Mouse (Mus musculus): ENCODE measurements around the gene Neurl1b. TPM values are rescaled to one million over a fixed set of nuclear protein-coding genes. Genes with fewer than 3 reads are reported as not detected.
A peak's percentile ranks its signal among the peaks of the same experiment; 100 is the strongest.

The Neurl1b gene
- total RNA-seq, 1 experiment from 2014 or later = 0.12 TPM

DNA sequence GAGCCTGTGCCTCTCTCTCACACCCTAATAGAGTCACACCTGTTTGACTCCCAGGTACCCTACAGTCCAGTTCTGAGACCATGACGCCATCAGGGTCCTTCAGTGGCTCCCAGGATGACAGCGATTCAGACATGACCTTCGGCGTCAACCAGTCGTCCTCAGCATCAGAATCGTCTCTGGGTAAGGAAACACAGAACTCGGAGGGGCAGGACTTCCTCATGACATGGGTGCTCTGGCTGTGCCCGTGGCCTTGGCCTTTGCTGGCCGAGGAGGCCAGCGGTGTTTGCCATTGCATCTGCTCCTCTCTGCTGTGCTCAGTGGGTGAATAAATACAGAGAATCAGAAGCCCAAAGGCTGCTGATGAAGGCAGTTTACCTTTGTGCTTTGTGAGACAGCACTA is 26.4 kb downstream of the Neurl1b start:
- no peak for ATAC-seq (ENCODE audit: extremely low read depth, insufficient number of reproducible peaks, low FRiP score, poor library complexity, severe bottlenecking)

DNA sequence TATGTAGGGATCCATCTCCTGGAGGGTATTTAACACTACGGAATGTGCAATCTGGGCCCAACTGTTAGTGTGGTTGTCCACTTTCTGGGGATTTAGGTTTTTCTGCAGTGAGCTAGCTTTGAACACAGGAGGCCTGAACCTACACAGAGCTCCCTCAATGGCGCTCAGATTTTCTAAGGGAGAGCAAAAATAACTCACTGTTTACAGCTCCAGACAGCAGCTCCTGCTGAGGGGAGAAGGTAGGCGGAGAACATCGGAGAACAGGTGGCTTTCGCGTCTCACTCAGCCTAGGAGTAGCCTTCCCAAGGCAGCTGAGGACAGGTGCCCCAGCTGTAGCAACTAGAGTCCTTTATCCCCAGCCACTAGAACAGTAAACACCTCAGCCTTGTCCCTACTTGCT is 27.6 kb downstream of the Neurl1b start:
- no peak for ATAC-seq (ENCODE audit: extremely low read depth, insufficient number of reproducible peaks, low FRiP score, poor library complexity, severe bottlenecking)

DNA sequence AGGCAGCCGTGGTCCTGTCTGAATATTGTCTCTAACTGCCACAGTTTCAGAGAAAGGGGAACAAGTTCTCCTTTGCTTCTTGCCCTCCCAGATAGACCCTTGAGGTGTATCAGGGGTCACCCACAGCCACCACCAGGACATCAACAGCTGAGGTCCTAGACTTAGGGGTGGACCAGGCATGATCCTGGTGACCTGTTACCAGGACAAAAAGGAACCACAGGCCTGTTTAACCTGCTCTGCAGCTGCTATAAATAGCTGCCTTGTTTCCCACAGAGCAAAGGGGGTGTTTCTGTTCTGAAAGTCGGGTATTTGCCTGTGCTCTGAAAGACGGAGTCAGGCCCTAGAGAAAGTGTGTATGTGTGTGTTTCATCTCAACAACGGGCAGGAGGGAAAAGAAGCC is 29.2 kb downstream of the Neurl1b start:
- ATAC-seq (ENCODE audit: extremely low read depth, insufficient number of reproducible peaks, low FRiP score, poor library complexity, severe bottlenecking) = no peak

DNA sequence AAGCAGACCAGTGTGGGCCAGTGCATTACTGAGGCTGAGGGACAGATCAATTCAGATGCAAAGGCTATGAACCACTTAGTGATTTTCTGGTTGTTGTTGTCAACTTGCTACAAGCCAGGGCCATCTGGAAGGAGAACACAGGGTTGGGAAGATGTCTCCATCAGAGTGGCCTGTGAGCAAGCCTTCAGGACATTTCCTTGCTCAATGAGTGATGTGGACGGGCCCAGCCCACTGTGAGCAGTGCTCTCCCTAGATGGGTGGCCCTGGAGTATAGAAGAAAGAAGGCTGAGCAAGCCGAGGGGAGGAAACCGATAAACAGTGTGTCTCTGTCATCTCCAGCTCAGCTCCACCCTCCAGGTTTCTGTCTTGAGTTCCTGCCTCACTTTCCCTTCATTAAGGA is 34.8 kb downstream of the Neurl1b start:
- ATAC-seq (ENCODE audit: extremely low read depth, insufficient number of reproducible peaks, low FRiP score, poor library complexity, severe bottlenecking) = no peak

DNA sequence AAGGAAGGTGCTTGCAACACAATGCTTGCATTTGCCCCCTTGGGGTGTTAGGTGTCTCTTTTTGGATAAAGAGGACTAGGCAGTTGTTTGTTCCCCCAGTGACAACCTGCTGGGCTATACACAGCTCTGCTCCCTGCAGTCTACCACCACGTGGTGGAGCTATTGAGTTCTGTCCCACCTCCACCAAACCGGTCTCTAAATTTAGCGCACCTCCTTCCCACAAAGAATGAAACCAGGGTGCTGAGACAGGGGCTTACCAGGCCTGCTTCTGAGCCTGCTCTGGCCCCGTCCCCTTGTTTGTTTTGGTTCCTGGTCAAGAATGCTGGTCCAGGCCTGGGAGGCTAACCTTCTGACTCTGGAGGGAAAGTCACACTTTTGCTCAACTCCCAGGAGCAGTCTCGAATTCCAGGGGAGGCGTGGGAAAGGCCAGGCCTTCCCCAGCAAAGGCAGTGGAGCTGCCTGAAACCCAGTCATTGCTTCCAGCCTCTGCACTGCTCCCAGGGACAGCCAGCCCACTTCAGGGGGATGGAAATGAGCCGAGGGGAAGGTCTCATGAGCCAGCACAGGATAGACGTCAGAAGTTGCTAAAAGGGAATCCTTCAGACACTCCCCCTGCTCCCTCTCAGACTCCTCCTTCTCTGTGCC is 37.1 kb downstream of the Neurl1b start:
- peak; percentile 34; the same call in 1 of the 2 replicates for ATAC-seq (ENCODE audit: extremely low read depth, insufficient number of reproducible peaks, low FRiP score, poor library complexity, severe bottlenecking)

DNA sequence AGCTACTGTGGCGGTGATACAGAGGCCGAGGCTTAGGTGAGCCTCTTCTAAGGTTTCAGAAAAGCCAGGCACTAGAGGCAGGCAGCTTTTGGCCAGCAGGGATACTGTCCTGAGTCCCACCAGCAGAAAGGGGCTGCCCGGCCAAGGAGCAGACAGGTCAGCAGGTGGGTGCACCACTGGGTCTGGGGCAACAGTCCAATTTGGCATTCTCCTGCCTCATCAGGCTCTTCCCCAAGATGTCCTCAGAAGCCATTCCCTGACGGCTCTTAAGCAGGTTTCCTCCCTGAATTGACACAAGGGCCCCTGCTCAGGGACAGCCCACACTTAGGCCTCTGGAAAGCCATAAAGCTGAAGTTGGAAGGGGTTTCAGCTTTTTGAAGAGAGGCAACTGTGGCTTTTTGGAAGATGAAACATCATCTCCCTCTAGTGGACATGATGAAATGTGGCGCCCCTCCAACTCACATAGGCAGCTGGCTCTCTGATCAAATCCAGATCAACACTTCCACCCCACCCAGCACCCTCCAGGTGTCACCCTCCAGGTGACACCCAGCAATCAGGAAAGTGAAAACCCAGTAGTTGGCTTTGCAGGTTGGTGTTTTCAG is 37.8 kb downstream of the Neurl1b start:
- ATAC-seq (ENCODE audit: extremely low read depth, insufficient number of reproducible peaks, low FRiP score, poor library complexity, severe bottlenecking) = no peak

DNA sequence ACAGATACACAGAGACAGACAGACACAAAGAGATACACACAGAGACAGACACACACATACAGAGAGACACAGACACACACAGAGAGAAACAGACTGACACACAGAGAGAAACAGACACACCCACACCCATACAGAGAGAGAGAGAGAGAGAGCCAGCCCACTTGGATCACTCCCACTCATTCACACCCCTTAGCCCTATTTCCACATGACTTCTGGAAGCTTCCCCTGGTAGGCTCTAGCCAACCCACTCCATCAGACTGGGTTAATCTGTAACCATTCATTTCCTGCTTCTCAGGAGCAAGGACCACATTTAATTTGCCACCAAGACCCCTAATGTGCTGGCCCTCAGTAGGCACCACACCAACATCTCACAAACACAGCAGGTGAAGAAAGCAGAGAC is 42.9 kb downstream of the Neurl1b start:
- ATAC-seq (ENCODE audit: extremely low read depth, insufficient number of reproducible peaks, low FRiP score, poor library complexity, severe bottlenecking) = no peak

DNA sequence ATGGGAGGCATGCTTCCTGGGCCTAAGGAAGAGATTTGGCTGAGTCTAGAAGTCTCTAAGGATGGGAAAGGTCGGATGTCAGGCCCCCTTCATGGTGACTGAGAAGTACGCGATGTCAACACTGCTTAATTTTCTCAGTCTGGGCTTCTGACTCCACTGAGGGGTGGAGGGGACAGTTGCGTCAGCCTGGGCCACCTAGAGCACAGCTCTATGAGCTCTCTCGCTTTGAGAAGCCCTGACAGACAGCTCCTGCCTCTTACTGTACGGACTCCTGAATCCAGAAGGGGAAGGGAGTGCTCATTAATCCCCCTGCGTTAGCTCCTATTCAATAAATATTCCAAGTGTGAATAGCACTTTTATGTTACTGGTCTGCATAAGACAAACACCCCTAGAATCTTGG is 43.4 kb downstream of the Neurl1b start:
- no peak for ATAC-seq (ENCODE audit: extremely low read depth, insufficient number of reproducible peaks, low FRiP score, poor library complexity, severe bottlenecking)

DNA sequence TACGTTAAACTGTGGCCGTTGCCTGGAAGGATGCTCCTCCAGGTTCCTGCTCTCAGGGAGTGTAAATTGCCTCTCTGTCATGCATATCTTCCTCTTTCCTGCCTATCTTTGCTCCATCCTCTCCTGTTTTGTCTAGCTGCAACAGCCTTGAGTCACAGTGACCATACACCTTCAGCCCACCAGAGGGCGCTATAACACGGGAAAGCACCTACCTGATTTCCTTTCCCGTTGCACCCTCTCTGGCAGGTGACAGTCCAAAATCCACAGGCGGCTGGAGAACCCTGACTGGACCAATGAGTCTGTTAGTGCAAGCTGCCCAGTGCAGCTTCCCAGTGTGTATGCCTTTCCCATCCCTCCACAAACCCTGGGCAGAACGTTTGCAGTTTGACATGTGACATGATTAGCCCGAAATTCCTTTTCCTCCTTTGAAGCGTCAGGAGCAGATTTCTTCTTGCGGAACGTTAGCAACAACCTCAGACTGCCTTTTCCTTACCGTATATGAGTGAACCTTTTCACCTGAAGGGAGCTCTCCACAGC is 48.1 kb downstream of the Neurl1b start:
- ATAC-seq (ENCODE audit: extremely low read depth, insufficient number of reproducible peaks, low FRiP score, poor library complexity, severe bottlenecking) = peak; percentile 61

DNA sequence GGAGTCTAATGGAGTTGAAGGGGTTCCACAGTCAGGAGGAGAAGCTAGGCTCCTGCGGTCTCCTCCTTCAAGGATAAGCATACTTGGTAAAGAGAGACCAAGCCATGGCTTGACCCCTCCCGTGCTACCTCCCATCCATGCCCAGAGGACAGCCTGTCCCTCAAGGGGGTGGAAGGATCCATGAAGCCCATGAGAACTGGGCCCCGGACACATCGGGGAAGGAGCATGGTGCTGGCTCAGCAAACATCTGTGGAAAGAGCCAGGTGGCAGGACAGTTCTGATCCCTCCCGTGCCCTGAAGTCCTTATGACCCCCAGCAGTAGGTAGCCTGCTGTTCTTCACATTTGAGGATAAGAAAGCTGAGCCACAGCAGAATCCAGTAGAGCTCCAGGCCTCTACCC is 48.8 kb downstream of the Neurl1b start:
- no peak for ATAC-seq (ENCODE audit: extremely low read depth, insufficient number of reproducible peaks, low FRiP score, poor library complexity, severe bottlenecking)

DNA sequence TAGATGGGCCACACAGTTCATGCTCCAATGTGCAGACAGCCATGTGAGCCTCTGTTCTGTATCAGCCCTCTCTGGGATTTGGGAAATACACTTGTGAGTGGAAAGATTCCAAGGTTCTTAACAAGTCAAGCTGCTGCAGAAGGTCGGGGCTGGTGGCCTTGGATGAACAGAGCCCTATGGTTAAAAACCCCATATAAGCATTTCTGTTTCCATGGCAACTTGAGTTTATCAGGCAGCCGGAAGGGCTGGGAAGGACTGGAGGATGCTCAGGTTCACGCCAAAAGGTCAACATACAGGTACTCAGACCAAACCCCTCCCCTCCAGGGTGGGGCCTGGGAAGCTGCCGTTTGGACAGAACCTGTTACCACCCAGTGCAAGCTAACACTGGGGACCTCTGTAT is 49.4 kb downstream of the Neurl1b start:
- ATAC-seq (ENCODE audit: extremely low read depth, insufficient number of reproducible peaks, low FRiP score, poor library complexity, severe bottlenecking) = no peak

DNA sequence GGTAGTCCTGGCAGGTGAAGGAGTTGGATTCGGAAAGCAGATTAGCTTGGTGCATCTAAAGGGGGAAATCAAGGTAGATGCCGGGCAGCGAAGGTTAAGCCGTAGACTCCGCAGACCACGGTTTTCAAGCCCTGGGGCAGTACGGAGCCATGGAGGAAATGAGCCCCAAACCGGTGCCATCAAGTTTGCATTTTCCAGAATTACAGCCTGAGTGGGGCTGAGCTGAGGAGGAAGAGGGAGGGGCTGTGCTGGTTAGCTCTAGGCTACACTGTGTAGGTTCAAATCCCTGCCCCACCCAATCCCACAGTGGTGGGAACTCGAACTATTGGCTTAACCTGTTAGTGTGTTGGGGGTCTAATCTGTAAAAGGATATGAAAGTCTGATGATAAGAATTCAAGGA is 49.9 kb downstream of the Neurl1b start:
- ATAC-seq (ENCODE audit: extremely low read depth, insufficient number of reproducible peaks, low FRiP score, poor library complexity, severe bottlenecking) = no peak

DNA sequence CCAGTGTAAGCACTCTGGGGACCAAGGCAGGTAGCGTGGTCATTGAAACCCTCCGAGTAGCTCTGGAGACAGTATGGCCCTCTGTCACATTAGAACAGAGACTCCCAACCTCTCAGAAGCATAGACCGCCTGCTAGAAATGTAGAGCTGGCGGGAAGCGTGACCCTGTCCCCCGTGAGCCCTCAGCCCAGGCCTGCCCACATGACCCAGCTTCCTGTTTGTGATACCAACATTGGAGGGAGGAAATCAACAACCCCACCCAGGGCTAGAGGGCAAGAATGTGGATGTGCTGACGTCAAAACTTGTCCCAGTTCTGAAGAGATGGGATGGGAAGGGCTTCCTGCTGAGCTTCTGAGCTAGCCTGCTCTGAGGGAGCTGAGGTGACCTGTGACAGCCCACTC is 50.3 kb downstream of the Neurl1b start:
- no peak for ATAC-seq (ENCODE audit: extremely low read depth, insufficient number of reproducible peaks, low FRiP score, poor library complexity, severe bottlenecking)

DNA sequence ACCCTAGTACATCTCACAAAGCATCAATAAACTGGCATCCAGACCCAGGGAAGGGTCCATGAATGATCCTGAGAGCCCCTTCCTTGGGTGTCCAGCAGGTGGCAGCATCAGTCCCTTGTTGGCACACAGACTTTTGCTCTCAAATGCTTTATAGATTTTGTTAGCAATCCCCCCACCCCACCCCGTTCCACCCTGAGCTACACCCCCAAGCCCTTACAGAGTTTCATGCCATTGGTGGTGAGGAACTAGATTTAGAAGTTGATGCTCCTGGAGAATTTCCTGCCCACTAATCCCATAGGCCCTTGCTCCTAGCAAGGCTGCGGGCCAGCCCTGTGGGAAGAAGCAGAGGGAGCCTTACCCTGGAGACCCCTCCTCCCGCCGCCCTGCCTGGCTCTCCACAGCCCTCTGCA is 52.1 kb downstream of the Neurl1b start:
- peak; percentile 54; the same call in 1 of the 2 replicates for ATAC-seq (ENCODE audit: extremely low read depth, insufficient number of reproducible peaks, low FRiP score, poor library complexity, severe bottlenecking)

DNA sequence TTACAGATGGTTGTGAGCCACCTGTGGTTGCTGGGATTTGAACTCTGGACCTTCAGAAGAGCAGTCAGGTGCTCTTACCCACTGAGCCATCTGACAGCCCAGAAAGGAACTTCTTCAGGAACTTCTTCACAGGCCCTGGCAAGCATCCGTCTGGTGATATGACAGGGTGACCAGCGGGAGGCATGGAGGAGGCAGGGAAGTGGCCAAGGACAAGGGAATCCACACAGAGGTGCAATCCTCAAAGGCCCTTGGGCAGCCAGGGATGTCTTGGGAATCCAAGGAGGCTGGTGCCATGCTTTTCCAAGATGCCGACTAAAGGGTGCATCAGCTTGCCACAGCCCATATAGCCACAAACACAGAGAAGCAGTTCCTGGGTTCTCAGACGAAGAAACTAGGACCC is 53.0 kb downstream of the Neurl1b start:
- no peak for ATAC-seq (ENCODE audit: extremely low read depth, insufficient number of reproducible peaks, low FRiP score, poor library complexity, severe bottlenecking)

DNA sequence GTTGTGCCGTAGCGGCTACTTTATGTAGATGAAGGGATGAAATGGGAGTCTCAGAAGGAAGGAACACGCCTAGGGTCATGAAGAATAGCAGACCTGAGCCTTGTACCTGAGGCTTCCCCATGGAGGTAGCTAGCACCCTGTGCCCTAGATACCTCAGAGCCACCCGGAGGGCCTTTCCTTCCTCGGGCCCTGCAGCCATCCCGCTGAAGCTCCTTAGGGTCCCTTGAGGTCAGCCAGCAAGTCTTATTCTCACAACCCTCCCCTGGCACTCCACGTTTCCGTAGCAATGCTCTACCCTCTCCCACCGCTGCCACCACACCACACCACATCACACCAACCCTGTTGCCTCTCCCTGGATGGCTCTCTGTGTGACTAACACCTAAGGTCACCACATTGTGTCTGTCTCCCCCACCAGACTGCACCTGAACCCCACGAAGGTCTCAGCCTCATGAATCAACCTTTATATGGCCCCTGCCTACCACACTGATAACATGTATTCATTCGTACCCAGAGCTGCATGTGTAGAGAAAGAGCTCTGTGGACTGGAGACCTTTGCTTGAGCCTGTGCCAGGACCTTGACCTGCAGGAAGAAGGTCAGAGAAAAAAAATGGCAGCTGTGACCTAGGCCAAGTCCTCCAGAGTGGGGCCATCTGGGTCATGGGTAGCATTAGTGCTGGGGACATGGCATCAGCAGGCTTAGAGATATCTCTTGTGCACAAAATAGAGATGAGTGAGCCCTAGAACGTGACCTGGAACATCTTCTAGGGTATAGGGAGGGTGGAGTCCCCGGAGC is 53.7 kb downstream of the Neurl1b start:
- no peak for ATAC-seq (ENCODE audit: extremely low read depth, insufficient number of reproducible peaks, low FRiP score, poor library complexity, severe bottlenecking)

DNA sequence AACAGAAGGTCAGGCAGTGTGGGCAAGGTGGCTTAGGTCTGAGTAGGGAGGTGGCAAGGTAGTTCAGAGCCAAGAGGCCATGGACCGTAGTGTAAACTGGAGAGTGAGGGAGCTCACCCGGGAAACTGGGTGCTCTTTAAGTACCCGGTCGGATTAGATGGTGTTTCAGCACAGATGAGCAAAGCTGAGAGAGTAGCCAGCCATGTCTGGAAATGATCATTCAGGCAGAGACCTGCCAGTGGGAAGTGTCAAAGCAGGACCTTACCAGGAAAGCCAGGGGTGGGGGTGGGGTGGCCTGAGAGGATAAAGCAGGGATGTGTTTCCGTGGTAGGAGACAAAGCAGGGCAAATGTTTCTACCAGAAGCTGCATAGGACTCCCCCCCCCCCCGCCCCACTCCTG is 62.2 kb downstream of the Neurl1b start:
- ATAC-seq (ENCODE audit: extremely low read depth, insufficient number of reproducible peaks, low FRiP score, poor library complexity, severe bottlenecking) = no peak

DNA sequence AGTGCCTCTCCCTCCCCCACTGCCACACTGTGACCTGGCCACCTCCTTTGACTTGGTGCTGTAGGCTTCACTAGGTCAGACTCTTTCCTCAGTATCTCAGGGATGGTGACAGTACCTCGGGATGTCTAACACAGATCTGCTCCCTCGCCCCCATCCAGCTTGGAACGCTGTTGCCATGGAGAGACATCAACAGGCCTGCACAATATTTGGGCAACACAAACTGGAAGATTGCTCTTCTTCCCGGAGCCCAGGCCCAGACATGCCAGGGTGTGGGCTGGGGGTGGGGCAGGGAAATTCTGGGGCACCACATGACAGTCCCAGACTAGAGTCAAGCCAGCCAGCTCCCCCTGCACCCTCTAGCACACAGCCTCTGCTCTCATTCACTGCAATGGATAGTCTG is 64.0 kb downstream of the Neurl1b start:
- no peak for ATAC-seq (ENCODE audit: extremely low read depth, insufficient number of reproducible peaks, low FRiP score, poor library complexity, severe bottlenecking)

DNA sequence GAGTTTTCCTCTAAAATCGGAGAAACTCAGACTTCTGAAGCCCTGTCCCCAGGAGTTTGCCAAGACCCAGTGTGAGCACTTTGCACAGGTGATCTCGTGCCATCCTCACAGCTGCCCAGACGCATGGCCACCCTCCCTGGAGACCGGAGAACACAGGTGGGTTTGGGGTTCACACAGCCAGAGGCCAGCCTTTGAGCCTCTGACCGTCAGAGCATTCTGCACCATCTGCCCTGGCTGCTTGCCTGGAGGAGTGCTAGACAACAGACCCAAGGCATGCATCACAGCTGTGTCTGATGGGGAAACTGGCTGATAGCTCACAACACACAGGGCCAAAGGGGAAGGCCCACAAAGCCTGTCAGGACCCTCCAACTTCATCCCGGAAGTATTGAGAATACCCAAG is 65.0 kb downstream of the Neurl1b start:
- ATAC-seq (ENCODE audit: extremely low read depth, insufficient number of reproducible peaks, low FRiP score, poor library complexity, severe bottlenecking) = no peak

DNA sequence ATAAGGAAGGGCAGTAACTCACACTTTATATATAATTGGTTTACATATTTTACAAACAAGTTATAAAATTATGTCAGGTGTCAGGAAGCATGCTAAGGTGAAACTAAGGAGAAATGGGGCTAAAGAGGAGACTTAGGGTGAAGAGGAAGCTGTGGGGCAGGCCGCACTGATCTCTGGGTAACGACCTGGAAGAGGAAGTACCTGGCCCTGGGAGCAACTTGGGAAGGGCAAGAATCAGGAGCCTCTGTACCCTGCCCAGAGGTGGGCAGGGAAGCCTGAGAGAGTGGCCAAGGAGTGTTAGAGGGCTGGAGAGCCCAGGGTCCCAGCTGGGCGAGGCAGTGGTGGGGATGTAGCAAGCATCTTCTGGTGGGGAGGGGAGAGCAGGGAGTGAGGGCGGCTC is 66.3 kb downstream of the Neurl1b start:
- ATAC-seq (ENCODE audit: extremely low read depth, insufficient number of reproducible peaks, low FRiP score, poor library complexity, severe bottlenecking) = 0 out of 2 replicates have a peak, but pooled peaks have one; percentile 45

Measured in neutrophil, adult 5-6 weeks (primary cell).